Mouse (Mus musculus): ENCODE data around the gene Meltf.

DNA sequence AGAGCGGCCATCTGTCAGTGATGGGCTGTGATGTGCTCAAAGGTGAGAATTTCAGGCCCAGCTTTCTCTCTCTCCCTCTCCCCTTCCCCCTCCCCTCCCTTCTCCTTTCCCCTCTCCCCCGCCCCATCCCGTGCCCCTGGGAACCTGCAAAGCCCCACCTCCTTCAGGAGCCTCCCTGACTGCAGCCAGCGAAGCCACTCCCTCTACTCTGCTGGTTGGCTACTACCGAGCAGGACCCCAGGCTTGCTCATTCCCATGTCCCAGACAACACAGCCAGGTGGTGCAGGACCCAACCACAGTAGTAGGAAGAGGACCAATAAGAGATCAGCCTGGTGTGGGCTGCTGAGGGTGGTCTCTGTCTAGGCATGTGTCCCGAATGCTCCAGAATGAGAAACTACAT, 5.3 kb downstream of the Meltf start:
- TF ChIP-seq CTCF (IDR thresholded peaks at IDR 0.05; ENCODE audit: insufficient read depth, low read length), result no peak
- TF ChIP-seq POLR2A (IDR thresholded peaks at IDR 0.05; ENCODE audit: borderline replicate concordance, extremely low read depth, low read depth, low read length), result no peak

All from lung, adult 2 months (tissue).